Mouse (Mus musculus): ENCODE measurements at regions not wholly inside any gene's neighbourhood (a gene's known extent, or its start where the extent isn't known, plus 50 kb on each side); places are given as distances from the start of the nearest gene placed in this dataset.

DNA sequence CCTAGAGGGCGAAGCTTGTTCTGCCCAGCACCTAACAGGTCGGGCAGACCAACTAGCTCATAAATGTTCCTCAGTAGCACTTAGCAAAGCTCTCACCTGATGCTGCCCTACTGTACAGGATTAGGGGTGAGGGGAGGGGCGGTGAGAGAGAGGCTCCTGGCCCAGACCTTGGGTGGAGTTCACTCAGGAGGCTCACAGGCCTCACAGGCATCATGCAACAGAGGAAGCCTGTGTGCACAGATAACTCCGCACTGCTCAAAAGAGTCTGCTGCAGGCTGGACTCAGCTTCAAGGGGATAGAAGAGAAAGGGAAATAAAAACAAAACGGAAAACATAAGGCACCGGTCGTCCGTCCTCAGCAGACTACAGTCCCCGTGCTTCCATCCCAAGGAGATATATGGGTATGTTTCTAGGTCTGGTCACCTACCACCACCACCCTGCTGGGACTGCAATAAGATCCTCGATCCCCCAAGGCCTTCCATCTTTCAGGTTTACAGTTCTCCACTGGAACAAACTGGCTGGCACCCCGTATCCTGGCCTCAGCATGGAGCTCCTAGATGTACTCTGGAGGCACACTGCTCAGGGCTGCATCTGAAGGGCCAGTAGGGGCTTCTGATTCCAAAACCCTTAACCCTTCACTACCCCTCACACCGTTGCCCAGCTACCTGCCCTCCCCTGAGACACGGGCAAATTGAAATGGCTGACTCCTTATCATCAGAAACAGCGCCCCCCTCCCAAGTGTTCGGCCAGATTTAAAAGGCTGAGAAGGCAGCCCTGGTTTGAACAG, 184.2 kb downstream of the Bmp7 start:
- TF ChIP-seq POLR2A (IDR thresholded peaks at IDR 0.05; ENCODE audit: extremely low read depth, insufficient read depth, low read length) (no peak), CTCF (IDR thresholded peaks at IDR 0.05; ENCODE audit: low read depth, low read length) (no peak)

All from liver, adult 2 months (tissue).